Mouse (Mus musculus): ENCODE measurements around the gene Vpreb3. TPM values are rescaled to one million over a fixed set of nuclear protein-coding genes. Genes with fewer than 3 reads are reported as not detected.
A peak's percentile ranks its signal among the peaks of the same experiment; 100 is the strongest.

The Vpreb3 gene
- polyA plus RNA-seq, 1 experiment from 2014 or later = 0.56 TPM

DNA sequence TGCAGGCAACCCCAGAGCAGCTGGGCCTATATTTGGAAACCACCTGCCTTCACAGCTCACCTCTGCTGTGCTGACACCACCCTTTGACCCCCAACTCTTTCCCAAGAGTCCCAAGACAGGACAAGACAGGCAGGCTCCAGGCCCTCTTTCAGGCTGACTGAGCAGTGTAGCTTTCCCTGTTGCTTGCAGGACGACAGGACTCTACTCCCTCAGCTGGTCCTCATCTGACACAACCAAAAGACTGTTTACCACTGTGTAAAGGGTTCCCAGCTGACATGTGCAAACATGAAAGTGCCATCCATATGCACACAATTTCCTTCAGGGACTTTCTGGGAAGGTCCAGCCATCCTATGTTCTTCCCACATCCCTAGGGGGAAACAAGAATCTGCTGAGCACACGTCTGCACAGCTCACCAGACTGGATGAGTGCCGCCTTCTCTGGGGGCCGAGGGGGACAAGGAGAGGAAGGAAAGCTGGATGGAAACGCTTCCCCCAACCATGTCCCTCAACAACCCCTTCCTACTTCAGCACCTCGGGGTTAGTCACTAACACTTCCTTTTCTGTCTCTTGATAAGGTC lies 29.8 kb upstream of the Vpreb3 start:
- ATAC-seq (ENCODE audit: insufficient number of reproducible peaks, insufficient read depth, low FRiP score, low TSS enrichment) = no peak
- H3K9me3 ChIP-seq = no peaks in the 10 kb centered on the region
- H3K4me3 ChIP-seq = no peak overlapping the region
- no peak overlapping the region for H3K4me2 ChIP-seq (replicated peaks)
- peaks cover 69% of the 10 kb centered on the region for H3K36me3 ChIP-seq
- peaks cover 20% of the 10 kb centered on the region for H3K4me1 ChIP-seq
- 58% methylated on average over 6 of the region's 6 CpGs for WGBS
- no peak overlapping the region for H3K9ac ChIP-seq
- peak overlapping the region; percentile 46; the same call in 1 of the 2 replicates for H3K27ac ChIP-seq
- H3K27me3 ChIP-seq = no peaks in the 10 kb centered on the region

GRCm38 (mm10) chr10:75915557-75915956 lies 27.3 kb upstream of the Vpreb3 start:
- Histone ChIP-seq H3K4me3 (no peak overlapping the region), H3K4me1 (peaks cover 43% of the 10 kb centered on the region)
- WGBS = 77% methylated on average over 7 of the region's 7 CpGs

DNA sequence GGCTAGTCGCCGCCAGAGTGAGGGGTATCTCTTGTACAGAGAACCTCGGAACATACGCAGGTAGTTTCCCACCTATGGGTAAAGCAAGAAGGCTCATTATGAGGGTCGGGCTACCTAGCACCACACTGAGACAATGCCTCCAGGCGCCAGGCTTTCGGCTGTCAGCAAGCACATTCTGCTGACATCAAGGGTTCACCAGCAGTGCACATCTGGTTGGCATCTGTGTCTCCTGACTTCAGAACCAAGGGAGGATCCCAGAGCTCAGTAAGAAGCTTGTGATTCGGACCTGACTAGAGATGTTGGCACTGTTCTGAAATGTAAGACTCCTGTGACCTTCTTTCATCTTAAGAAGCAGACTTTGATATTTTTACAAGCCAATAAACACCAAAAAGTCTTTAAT lies 26.0 kb upstream of the Vpreb3 start:
- Histone ChIP-seq H3K27ac (no peak overlapping the region), H3K4me2 (replicated peaks) (no peak overlapping the region), H3K9ac (no peak overlapping the region), H3K9me3 (no peaks in the 10 kb centered on the region), H3K36me3 (peaks cover 50% of the 10 kb centered on the region), H3K4me1 (peaks cover 46% of the 10 kb centered on the region), H3K4me3 (no peak overlapping the region), H3K27me3 (no peaks in the 10 kb centered on the region)
- 59% methylated on average over 8 of the region's 8 CpGs for WGBS
- no peak for ATAC-seq (ENCODE audit: insufficient number of reproducible peaks, insufficient read depth, low FRiP score, low TSS enrichment)

More at GRCm38 (mm10) chr10:75915557-75915956, 27.3 kb upstream of the Vpreb3 start:
- no peaks in the 10 kb centered on the region for H3K9me3 ChIP-seq
- H3K27me3 ChIP-seq = no peaks in the 10 kb centered on the region
- H3K27ac ChIP-seq = no peak overlapping the region
- ATAC-seq (ENCODE audit: insufficient number of reproducible peaks, insufficient read depth, low FRiP score, low TSS enrichment) = no peak
- H3K9ac ChIP-seq = no peak overlapping the region
- peaks cover 63% of the 10 kb centered on the region for H3K36me3 ChIP-seq
- H3K4me2 ChIP-seq (replicated peaks) = no peak overlapping the region

DNA sequence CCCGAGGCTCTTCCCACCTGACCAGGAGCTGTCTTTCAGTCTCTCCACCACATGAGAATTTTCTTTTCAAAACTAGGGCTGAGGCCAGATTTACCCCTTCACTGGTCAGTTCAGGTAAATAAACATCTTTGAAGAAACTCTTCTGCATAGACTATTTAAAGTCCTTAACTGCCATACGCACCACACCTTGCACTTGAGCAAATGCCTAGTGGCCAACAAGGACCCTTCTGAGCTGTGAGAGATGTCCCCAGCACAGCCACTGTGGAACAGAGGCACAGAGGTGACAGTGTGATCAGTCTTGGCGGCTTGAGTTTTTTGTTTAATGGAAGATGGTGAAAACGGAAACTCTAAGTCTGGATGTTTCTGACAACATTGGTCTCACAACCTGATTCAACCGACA lies 23.8 kb upstream of the Vpreb3 start:
- no peaks in the 10 kb centered on the region for H3K27me3 ChIP-seq
- no peak overlapping the region for H3K9ac ChIP-seq
- no peak overlapping the region for H3K4me3 ChIP-seq
- H3K4me2 ChIP-seq (replicated peaks) = no peak overlapping the region
- WGBS = 87% methylated on average over 5 of the region's 5 CpGs
- no peak overlapping the region for H3K27ac ChIP-seq
- peaks cover 57% of the 10 kb centered on the region for H3K4me1 ChIP-seq
- no peak for ATAC-seq (ENCODE audit: insufficient number of reproducible peaks, insufficient read depth, low FRiP score, low TSS enrichment)
- no peaks in the 10 kb centered on the region for H3K9me3 ChIP-seq
- peaks cover 45% of the 10 kb centered on the region for H3K36me3 ChIP-seq

DNA sequence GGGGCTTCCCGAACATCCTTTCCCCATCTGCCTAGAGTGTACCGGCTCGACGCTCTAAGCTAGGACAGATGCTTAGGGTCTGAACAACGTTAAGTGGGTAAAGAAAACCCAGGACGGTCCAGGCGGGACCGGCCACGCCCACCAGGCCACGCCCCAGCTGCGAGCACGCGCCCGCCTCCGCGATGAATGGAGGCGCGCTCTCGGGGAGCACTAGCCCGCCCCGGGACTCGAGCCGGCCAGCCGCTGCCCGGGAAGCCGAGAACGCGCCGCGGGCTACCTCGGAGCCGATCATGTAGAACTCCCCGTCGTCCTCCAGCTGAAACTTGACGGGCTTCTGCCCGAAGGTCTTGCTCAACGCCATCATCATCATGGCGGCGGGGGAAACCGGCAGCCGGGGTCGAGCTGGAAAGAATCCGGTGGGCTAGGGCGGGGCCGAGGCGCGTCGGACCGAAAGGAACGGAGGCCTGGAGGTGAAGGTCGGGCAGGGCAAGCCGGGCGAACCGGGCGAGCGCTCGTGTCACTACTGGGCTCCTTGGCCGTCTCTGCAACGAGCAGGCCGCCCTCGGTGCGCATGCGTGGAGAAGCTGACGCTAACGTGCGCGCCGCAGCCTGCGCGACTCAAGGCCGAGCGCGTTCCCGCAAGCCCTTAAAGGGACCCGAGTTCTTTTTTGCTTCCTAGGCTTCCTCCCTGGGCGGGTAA lies 21.7 kb upstream of the Vpreb3 start, which contains the start of gene Smarcb1:
Gene Smarcb1, minus strand, starts transcription at position 592 of the 700 bp plus-strand sequence.
- H3K9ac ChIP-seq = peak within 1 kb of the TSS; percentile 94
- H3K4me1 ChIP-seq = peaks cover 53% of the 10 kb centered on the region
- H3K27ac ChIP-seq = peak within 1 kb of the TSS; percentile 95
- H3K27me3 ChIP-seq = no peaks in the 10 kb centered on the region
- H3K4me3 ChIP-seq = peak within 1 kb of the TSS; percentile 84
- under 1% methylated on average over 76 of the region's 76 CpGs for WGBS
- no peaks in the 10 kb centered on the region for H3K9me3 ChIP-seq
- peaks cover 43% of the 10 kb centered on the region for H3K36me3 ChIP-seq
- peak within 1 kb of the TSS; percentile 84 for H3K4me2 ChIP-seq (replicated peaks)
- peak; percentile 78 for ATAC-seq (ENCODE audit: insufficient number of reproducible peaks, insufficient read depth, low FRiP score, low TSS enrichment)

DNA sequence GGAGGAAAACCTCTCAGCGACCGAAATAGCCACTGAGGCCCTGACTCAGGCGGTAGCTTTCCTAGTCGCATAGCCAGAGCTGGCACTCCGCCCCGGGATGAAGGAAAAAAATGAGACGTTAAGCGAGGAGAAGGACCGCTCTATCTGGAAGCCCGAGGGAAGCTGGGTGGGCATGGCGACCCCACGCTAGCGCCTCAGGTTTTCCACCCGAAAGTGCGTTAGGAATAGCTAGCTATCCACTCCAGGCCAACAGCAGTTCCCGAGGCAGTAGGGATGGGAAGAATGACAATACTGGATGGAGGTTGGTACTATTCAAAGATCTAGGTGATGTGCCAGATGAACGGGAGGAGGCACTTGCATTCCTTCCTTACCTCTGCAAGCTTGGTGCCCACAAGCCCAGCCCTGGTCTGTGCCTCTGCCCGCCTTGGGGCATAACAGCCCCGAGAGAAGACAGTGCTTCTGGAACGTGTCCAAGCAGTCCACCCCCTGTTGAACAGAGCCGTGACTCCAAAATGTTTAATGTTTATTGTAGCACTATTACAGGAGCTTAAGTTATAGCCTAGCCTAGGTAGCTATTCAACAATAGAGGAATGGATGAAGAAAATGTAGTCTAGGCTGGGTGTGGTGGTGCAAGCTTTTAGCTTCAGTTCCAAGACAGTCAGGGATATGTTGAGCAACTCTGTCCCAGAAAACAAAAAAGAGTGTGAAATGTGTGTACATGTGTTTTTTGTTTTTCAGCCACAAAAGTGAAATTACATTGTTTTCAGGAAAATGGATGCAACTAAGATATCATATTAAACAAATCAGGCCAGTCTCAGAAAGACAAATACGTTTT lies 20.9 kb upstream of the Vpreb3 start:
- peak overlapping the region; percentile 84 for H3K4me2 ChIP-seq (replicated peaks)
- H3K27me3 ChIP-seq = no peaks in the 10 kb centered on the region
- peak overlapping the region; percentile 95 for H3K27ac ChIP-seq
- peak; percentile 37 for ATAC-seq (ENCODE audit: insufficient number of reproducible peaks, insufficient read depth, low FRiP score, low TSS enrichment)
- H3K9ac ChIP-seq = peak overlapping the region; percentile 94
- H3K9me3 ChIP-seq = no peaks in the 10 kb centered on the region
- peaks cover 44% of the 10 kb centered on the region for H3K36me3 ChIP-seq
- H3K4me1 ChIP-seq = peaks cover 47% of the 10 kb centered on the region
- H3K4me3 ChIP-seq = peak overlapping the region; percentile 84
- 4% methylated on average over 22 of the region's 22 CpGs for WGBS

DNA sequence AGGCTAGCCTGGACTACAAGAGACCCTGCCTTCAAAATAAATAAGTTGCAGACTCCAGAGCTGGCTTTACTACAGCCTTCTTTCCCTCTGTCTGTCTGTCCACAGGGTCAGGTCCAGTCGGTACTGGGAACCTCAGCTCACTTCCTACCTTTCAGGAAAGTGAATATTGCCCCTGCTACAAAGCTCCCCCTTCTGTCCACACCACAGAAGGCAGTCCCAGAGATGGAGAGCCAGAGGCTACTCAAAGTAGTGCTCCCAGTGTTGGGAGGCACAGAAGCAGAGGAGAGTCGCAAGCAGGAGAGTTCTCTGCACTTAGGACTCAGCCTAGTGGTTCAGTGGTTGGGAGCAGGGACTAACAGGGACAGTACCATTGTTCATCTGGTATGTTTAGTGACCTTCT lies 18.5 kb upstream of the Vpreb3 start:
- H3K9ac ChIP-seq = no peak overlapping the region
- peaks cover 25% of the 10 kb centered on the region for H3K4me1 ChIP-seq
- H3K27me3 ChIP-seq = no peaks in the 10 kb centered on the region
- ATAC-seq (ENCODE audit: insufficient number of reproducible peaks, insufficient read depth, low FRiP score, low TSS enrichment) = no peak
- H3K9me3 ChIP-seq = no peaks in the 10 kb centered on the region
- H3K36me3 ChIP-seq = peaks cover 45% of the 10 kb centered on the region
- H3K4me3 ChIP-seq = no peak overlapping the region
- no peak overlapping the region for H3K27ac ChIP-seq
- no peak overlapping the region for H3K4me2 ChIP-seq (replicated peaks)
- 59% methylated on average over 2 of the region's 2 CpGs for WGBS

- 69% methylated on average over 13 of the region's 13 CpGs for WGBS
- Histone ChIP-seq H3K4me1 (peaks cover 27% of the 10 kb centered on the region), H3K27me3 (peaks cover 5% of the 10 kb centered on the region; the same call in 1 of the 2 replicates), H3K4me2 (replicated peaks) (no peak overlapping the region), H3K9ac (no peak overlapping the region), H3K27ac (no peak overlapping the region), H3K36me3 (peaks cover 45% of the 10 kb centered on the region), H3K9me3 (no peaks in the 10 kb centered on the region), H3K4me3 (no peak overlapping the region)
- ATAC-seq (ENCODE audit: insufficient number of reproducible peaks, insufficient read depth, low FRiP score, low TSS enrichment) = no peak
Measured at GRCm38 (mm10) chr10:75926396-75926795, 16.5 kb upstream of the Vpreb3 start.

DNA sequence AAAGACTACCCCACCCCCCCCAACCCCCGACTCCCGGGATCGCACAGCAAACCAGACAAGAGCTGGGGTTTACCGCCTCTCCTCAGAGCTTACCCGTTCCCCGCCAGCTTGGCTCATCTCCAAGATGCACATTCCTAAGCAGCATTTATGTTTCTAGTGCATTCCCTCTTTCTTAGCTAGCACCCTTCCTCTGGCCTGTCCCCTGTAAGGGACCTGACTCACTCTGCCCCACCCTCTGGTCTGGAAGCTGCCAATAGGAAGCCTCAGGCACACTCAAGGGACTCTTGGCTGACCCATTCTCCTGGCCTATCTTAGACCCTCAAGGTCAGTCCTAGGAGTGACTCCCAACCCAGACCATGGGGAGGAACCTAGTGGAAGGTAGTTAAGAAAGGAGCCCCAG lies 12.6 kb upstream of the Vpreb3 start:
- Histone ChIP-seq H3K27me3 (peaks cover 10% of the 10 kb centered on the region; the same call in 1 of the 2 replicates), H3K36me3 (peaks cover 31% of the 10 kb centered on the region), H3K4me2 (replicated peaks) (peak overlapping the region; percentile 83), H3K27ac (peak overlapping the region; percentile 50; the same call in 1 of the 2 replicates), H3K4me3 (peak overlapping the region; percentile 66; the same call in 1 of the 2 replicates), H3K9ac (no peak overlapping the region; the same call in 1 of the 2 replicates), H3K9me3 (no peaks in the 10 kb centered on the region), H3K4me1 (peaks cover 30% of the 10 kb centered on the region)
- 13% methylated on average over 6 of the region's 6 CpGs for WGBS
- ATAC-seq (ENCODE audit: insufficient number of reproducible peaks, insufficient read depth, low FRiP score, low TSS enrichment) = no peak

DNA sequence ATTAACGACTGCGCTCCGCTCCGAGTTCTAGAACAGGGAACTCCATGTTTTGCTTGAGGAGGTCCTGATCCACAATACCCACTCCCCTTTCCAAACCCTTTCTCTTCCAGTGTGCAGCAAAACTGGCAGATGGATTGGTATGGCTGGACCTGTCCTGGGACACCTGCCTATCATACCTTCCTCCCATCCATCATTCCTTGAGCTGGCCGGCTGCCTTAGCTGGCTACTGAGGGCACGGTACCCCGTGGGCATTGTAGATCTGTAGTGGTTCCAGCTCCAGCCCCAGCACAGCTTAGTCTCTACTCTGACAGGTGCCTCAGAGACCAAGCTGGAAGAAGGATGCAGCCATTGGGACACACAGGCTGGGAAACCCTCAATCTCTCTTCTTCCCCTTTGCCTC lies 11.5 kb upstream of the Vpreb3 start:
- Histone ChIP-seq H3K27me3 (peaks cover 20% of the 10 kb centered on the region), H3K4me1 (peaks cover 38% of the 10 kb centered on the region), H3K27ac (peak overlapping the region; percentile 80; the same call in 1 of the 2 replicates), H3K4me3 (peak overlapping the region; percentile 66), H3K9me3 (no peaks in the 10 kb centered on the region), H3K9ac (peak overlapping the region; percentile 94), H3K4me2 (replicated peaks) (peak overlapping the region; percentile 83), H3K36me3 (peaks cover 21% of the 10 kb centered on the region)
- 19% methylated on average over 7 of the region's 7 CpGs for WGBS
- no peak for ATAC-seq (ENCODE audit: insufficient number of reproducible peaks, insufficient read depth, low FRiP score, low TSS enrichment)

DNA sequence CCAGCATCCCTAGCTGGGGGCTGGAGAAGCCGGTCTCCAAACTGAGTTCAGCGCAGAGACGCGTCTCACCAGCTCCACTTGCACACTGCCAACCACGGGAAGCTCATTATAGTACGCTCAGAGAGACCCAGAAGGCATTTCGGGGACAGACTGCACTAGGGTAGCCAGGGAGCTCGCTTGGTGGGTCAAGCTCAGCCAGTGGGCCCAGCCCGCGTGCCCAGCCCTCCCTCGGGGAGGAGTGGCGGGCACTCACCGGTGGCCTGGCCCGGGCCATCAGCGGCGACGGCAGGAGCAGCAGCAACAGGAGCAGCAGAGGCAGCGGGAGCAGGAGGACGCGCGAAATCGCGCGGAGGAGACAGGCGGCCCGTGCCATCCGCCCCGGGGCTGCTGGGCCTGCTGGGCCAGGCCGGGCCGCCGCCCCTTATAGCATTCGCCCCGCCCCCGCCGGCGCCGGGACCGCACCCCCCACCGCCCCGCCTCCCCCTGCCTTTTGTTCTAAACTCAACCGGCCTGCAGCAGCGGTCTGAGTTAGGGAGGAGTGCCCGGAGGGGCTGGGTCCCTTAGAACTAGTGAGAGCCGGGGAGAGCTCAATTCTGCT lies 10.7 kb upstream of the Vpreb3 start:
- Histone ChIP-seq H3K4me1 (peaks cover 38% of the 10 kb centered on the region), H3K9ac (peak overlapping the region; percentile 94), H3K27me3 (peaks cover 29% of the 10 kb centered on the region), H3K4me3 (peak overlapping the region; percentile 66), H3K36me3 (peaks cover 12% of the 10 kb centered on the region), H3K27ac (peak overlapping the region; percentile 80), H3K4me2 (replicated peaks) (peak overlapping the region; percentile 83), H3K9me3 (no peaks in the 10 kb centered on the region)
- ATAC-seq (ENCODE audit: insufficient number of reproducible peaks, insufficient read depth, low FRiP score, low TSS enrichment) = peak; percentile 42
- WGBS = under 1% methylated on average over 35 of the region's 44 CpGs

Data from embryonic facial prominence, embryonic 12.5 days (tissue).